Mouse (Mus musculus): ENCODE results near the gene Zfp78. TPM values are rescaled to one million over a fixed set of nuclear protein-coding genes. Genes with fewer than 3 reads are reported as not detected.
"Not testable (repeated sequence)": the region's sequence is repeated elsewhere in the genome, so short reads cannot be mapped to it uniquely, and the experiment has no call there.

Gene Zfp78
- 1 to 10 TPM; 2.7 to 5.0 (median 3.8) TPM for total RNA-seq (2022)

DNA sequence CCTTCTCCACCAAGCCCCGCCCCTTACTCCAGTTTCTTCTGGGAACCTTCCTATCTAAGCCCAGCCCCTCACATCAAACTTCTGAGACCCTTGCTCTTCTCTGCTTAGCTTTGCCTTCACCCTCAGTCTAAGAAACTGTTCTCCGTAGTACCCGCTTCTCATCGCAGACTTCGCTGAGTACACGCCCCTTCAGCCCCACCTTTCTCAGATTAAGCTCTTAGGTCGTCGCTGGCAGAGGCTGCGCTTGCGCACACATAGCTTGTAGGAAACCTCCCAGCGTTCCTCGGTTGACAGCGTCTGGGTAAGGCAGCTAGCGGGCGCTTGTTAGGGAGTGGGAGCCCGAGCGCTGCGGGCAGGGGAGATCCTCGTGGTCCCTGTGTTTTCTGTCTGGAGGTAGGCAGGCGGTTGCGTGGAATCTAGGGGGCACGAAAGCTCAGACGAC is at the start of gene Zfp78:
Gene Zfp78 (plus strand): TSS at position 234 of the 442 bp plus-strand sequence.
- no peak for DNase-seq

- no peak for DNase-seq
Observed at GRCm38 (mm10) chr7:6330458-6331232, 32.4 kb upstream of the Zfp78 start.

DNA sequence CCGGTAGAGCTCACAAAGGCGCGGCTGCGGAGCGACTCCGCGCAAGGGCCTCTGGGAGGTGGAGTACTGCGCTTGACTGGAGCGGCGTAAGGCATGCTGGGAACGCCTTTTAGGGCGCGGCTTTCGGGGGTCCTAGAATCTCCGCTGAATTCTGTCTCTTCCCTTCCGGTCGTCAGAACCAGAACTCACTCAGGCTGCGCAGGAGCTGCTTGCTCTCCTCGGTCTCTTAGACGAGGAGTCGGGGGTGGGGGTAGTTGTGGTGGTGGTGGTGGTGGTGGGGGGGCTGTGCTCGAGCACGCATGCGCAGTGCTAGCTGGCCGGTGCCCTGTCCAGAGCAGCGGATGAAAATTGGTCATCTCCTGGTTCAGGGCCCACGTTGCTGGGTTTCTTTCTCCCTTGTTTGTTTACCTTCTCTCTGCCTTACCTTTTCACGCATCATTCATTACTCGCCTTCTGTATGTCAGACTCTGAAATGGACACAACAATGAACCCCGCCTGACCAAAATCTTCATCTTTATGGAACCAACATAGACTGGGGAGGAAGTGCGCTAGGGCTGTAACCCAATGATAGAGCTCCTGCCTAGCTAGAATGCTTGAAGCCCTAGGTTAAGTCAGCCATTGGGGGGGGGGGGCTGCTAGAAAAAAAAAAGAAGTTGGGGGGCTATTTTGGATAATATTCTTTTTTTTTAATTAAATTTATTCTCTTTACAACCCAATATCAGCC is 31.7 kb upstream of the Zfp78 start, which contains the start of gene Zfp583:
Gene Zfp583 (minus strand): TSS at position 53 of the 724 bp plus-strand sequence.
- DNase-seq: peak; percentile 73

DNA sequence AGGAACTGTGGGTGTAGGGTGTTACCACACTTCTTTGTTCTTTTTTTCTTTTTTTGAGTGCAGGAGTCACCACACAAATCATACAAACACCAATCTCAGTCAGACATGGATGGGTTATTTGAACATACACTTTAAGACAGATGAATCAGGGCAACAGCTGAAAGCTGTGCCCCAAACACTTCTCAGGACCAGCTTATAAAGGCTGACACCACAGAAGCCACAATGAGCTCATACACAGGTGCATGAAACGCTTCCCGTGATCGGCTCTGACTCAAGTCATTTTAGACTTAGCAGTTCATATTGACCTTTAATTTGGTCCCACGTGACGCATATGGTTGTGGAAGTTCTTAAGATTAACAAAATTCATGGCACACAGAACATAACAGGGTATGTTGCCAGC is 23.2 kb upstream of the Zfp78 start:
- no peak for DNase-seq

- DNase-seq: peak; percentile 39
Observed at GRCm38 (mm10) chr7:6343501-6344071, 19.5 kb upstream of the Zfp78 start, which contains the start of gene Gm3854. Gene Gm3854, plus strand, starts transcription at chr7:6343759.

DNA sequence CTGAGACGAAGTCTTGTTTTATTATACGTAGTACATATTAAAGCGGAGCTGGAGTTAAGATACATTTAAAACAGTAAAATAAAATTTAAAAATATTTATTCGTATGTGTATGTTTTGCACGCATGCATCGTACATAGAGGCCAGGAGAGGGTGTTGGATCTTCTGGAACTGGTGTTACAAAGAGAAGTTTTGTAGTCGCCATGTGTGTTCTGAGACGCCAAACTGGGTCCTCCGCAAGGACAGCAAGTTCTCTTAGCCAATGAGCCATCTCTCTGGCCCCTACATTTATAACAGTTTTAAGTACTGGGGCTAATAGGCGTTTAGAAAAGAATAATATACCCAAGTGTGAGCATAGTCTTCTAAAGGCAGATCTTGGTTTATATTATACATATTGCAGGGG is 19.0 kb upstream of the Zfp78 start:
- DNase-seq: no peak

DNA sequence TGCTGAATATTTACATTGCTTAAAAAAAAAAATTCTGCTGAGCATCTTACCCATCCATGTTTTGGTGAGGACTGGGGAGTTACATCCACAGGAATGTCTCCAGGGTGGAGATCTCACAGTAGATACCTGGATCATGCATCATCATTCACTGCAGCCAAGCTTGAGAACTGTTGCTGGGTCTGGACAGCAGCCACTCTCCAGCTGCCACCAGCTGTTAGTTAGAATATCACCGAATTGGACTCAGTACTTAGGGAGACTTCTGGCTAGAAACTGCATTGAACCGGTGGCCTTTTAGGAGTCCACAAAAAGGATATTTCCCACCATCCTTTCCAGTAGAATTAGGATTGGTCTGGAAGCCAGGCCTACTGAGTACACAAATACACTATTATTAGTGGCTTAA is 5.0 kb upstream of the Zfp78 start:
- no peak for DNase-seq

DNA sequence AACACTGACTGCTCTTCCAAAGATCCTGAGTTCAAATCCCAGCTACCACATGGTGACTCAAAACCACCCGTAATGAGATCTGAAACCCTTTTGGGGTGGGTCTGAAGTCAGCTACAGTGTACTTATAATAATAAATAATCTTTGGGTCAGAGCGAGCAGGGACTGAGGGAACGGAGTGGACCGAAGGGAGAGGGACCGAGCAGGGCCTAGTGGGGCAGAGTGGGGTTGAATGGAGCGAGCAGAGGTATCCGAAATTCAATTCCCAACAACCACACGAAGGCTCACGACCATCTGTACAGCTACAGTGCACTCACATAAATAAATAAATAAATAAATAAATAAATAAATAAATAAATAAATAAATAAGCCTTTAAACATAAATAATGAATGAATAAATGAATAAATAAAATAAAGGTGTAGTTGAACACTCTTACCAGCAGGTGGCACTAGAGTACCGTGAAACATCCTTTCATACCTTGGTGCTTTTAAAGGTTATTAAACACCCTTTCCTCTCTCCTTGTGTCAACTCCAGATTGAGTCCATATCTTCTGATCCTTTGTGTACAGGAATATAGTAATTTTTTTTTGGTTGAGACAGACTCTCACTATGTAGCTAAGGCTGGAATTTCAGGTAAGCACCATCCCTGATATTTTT is 4.0 kb upstream of the Zfp78 start:
- no peak for DNase-seq

GRCm38 (mm10) chr7:6360477-6361060 is 2.5 kb upstream of the Zfp78 start:
- DNase-seq: no peak

- no peak for DNase-seq
Observed at GRCm38 (mm10) chr7:6361756-6362155, 1.3 kb upstream of the Zfp78 start.

DNA sequence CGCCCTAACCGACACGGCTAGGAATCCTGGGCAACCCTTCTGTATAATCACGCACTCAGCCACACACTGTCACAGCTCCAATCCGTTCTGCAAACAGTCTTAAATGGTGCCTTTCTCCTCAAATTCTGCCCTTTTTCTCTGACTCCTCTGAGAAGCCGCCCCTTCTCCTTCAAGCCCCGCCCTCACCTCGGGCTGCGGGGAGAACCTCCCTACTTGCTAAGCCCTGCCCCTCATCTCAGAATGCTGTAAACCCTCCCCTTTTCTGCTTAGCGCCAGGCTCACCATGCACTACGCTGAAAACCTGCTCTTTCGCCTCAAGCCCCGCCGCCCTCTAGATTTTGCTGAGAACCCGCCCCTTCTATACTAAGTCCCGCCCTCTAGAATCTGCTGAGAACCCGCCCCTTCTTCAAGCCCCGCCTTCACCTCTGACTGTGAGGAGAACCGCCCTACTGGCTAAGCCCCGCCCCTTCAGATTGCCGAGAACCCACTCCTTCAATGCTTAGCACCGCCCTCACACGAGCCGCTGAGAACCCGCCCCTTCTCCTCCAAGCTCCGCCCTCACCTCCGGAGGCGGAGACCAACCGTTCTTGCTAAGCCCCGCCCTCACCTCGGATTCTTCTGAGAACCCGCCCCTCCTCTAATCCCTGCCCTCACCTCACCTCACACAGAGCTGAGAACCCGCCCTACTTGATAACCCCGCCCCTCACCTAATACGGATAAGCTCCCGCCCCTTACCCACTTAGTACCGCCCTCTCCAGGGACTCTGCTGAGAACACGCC is 623 bp upstream of the Zfp78 start:
- peak; percentile 100 for DNase-seq

GRCm38 (mm10) chr7:6364761-6365160 is 1.7 kb downstream of the Zfp78 start:
- DNase-seq: no peak

GRCm38 (mm10) chr7:6367185-6367584 is 4.1 kb downstream of the Zfp78 start:
- DNase-seq: no peak

DNA sequence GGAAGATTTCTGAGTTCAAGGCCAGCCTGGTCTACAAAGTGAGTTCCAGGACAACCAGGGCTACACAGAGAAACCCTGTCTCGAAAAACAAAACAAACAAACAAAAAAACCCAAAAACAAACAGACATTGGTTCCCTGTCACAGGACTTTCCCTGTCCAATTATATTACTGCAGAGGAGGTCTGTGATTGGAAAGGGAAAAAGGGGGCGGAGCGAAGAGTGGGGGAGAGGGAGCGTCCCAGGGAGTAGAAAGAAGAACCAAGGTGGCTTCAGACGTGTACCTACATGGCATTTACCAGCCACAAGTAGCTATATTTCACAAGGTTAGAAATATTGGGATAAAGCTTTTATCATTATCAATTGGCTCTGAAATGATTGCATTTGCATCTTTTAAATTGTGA is 5.1 kb downstream of the Zfp78 start:
- not testable (repeated sequence) for DNase-seq

- no peak for DNase-seq
Observed at GRCm38 (mm10) chr7:6369460-6369859, 6.4 kb downstream of the Zfp78 start.

- no peak for DNase-seq
Observed at GRCm38 (mm10) chr7:6372993-6373392, 9.9 kb downstream of the Zfp78 start.

- DNase-seq: no peak
Observed at GRCm38 (mm10) chr7:6378441-6378840, 15.4 kb downstream of the Zfp78 start.

GRCm38 (mm10) chr7:6381431-6381830 is 18.4 kb downstream of the Zfp78 start:
- no peak for DNase-seq

GRCm38 (mm10) chr7:6383044-6383455 is 20.0 kb downstream of the Zfp78 start, which contains the start of gene Zfp28:
Gene Zfp28, plus strand, starts transcription at chr7:6383295.
- peak; percentile 92 for DNase-seq

GRCm38 (mm10) chr7:6384011-6384410 is 20.9 kb downstream of the Zfp78 start:
- no peak for DNase-seq

DNA sequence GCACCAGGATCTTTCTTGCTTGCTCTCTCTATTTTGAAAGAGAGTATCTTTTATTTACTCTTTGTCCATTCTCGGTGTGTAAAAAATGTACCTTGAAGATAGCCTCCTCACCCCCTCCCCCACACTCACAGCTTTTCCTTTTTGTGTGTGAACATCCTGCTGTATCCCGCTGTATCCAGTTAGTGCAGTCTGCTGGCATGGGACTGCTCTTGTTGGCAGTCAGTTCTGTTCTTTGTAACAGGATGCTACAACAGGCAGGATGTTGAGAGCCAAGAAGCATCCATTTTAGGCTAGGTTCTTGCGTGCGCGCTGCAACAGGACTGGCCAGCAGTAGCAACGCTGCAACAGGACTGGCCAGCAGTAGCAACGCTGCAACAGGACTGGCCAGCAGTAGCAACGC is 23.9 kb downstream of the Zfp78 start:
- DNase-seq: no peak
